Mouse (Mus musculus): Measurements from ENCODE around the gene Cdk5rap1.
A peak's percentile ranks its signal among the peaks of the same experiment; 100 is the strongest.

Cdk5rap1 gene

DNA sequence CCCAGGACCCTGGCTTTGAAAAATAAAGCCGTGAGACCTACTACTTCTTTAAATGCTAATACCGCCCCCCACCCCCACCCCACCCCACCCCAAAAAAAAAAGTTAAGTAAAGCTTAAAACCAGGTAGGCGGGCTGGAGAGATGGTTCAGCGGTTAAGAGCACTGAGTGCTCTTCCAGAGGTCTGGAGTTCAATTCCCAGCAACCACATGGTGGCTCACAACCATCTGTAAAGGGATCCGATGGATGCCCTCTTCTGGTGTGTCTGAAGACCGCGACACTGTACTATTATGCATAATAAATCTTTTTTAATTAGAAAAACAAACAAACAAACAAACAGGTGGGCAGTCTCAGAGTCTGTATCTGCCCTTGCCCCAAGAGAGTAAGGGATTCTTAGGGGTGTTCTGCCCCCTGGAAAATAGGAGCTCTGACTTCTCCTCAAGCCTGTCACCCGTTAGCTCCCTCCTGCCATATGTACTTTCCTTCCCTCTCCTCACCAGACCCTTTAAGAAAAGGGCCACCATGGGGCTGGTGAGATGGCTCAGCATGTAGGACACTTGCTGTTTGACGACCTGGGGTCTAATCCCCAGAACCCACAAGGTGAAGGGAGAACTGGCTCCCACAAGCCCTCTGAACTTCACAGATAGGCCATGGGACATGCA is at the start of gene Cdk5rap1:
Cdk5rap1 (minus strand) TSS at position 169 of the 659 bp plus-strand sequence.
- DNase-seq (ENCODE audit: low spot score): no peak

DNA sequence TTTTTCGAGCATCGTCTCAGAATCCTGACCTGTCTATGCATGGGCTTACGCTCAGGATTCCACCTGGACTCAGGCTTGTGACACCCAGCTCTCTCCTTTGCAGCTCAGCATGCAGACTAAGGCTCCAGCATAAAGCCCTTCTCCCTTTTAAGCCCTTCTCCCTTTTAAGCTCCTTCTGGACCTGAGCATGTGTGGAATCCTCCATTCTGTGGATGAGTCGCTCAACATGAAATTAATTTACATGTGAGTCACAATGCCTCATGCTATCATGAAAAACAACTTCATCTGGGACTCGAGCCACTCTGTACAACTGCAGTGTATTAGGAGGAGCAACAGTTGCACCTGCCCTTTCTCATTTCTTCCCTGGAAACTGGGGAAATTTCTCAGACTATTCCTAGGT is 49.4 kb upstream of the Cdk5rap1 start:
- DNase-seq (ENCODE audit: low spot score): no peak

DNA sequence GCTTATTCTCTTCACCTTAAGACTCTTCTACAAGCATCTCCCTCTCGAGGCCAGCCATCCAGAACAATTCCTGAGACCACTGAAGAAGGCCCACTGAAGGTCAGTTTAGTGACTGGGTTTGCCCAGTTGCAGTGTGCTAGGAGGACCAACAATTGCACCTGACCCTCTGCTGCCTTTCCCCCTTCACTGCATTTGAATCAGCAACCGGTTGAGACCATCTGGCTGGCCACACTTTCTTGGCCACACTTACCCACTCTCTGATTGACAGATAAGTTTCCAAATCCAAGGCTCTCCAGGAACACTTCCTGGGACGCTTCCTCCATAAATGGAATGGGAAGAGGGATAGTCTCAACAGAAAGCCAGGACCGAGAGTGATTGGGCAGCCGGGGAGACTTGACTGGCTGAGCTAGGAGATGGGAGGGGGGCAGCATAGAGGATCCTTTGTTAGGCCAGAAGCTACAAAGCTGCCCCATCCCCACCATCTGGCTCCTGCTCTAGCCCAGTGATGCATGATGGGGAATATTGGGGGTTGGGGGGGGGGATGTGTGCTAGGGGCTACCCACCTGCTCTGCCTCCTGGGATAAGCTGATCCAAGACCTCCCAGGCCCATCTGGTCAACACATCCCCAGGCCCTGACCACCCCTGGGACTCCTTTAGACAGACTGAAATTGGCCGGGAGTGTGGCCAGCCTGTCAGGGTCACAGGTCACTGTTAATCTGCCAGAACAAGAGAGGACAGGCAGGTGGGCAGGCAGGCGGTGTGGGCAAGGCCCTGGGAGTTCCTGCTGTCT is 48.3 kb upstream of the Cdk5rap1 start:
- no peak for DNase-seq (ENCODE audit: low spot score)

DNA sequence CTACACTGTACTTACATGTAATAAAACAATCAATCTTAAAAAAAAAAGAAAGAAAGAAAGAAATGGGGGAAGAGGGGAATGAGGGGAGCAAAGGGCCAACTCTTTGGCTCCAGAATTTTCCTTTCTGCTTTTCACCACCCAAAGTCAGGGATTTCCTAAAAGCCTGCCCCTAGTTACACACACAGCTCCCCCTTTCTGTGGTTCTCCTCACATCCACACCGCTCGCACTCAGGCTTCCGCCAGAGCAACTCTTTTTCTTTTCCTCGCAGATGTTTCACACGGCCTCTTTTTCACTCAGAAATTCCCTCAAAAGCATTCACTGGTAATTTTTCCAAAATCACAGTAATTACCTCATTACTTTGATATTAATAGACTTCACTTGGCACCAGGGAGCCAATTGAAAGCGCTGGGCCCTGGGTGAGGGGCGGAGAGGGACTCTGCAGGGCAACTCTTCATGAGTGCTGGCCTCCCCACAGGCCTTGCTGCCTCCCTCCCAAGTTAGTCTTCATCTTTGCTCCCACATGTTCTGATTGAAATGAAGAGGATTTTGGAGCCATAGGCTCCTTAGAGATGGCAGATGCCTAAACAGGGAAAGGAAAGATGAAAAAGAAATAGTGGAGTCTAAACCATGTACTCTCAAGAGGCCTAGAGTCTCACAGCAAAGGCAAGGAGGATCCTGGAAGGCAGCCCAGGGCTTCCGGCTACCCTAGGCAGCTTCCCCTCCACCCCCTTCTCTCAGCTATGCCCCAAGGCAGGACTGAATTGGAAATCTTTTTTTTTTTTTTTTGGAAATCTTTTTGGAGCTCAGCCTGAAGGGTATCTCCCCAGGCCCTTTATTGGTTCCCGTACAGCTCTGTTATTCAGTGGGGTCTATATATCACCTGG is 47.1 kb upstream of the Cdk5rap1 start:
- DNase-seq (ENCODE audit: low spot score): no peak

DNA sequence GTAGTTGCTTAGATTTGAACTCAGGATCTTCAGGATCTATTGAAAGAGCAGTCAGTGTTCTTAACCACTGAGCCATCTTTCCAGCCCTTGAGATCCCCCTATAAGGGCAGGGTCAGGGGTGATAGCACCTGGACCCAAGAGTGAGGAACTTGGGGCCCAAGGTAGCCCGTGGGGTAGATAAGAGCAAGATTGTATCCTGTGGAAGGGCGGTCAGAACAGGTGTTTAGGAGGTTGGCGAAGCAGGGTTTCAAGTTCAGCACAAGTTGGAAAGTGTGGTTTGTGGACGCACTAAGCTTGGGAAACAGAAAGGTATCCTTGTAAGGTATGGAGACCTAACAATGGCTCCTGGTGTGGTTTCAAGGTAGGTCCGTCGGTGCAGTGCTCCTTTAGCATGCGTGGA is 45.2 kb upstream of the Cdk5rap1 start:
- DNase-seq (ENCODE audit: low spot score): no peak

DNA sequence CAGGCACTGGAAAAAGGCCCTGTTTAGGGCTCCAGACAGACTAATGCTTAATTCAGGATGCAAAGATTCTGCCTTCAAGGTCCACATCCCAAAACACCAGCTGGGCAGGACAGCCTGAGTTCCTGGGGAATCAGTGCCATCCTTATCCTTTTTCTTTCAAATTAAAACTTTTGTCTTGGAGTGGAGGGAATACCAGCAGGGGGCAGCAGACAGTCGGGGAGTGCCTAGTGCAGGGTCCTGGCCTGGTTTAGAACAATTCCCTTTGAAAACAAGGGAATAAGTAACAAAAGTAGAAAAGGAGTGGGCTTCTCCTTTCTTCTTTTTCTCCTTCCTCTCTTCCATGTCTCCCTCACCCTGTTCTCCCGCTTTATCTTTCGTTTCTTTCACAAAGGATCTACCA is 44.3 kb upstream of the Cdk5rap1 start:
- DNase-seq (ENCODE audit: low spot score): no peak

DNA sequence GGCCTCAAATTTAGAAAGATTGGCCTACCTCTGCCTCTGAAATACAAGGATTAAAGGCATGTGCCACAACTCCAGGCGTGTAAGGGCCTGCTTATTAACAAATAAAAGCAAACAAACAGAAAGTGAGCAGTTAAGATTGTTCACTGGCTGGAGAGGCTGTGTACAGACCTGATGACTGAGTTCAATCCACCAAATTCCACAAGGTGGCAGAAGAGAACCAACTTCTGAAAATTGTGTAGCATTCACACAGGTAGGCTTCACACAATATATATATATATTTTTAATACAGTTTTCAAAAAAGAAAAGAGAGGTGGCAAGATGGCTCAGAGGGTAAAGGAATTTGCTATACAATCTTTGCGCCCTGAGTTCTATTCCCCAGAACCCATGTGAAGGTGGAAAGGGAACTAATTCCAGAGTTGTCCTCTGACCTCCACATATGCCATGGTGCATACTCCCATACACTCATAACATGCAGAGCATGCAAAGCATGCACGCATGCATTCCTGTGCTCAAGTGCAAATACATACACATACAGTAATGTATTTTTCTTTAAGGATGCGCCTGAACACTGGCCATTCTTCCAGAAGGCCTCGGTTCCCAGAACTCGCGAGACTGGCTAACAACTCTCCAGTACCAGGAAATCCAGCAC is 39.3 kb upstream of the Cdk5rap1 start:
- DNase-seq (ENCODE audit: low spot score): no peak

DNA sequence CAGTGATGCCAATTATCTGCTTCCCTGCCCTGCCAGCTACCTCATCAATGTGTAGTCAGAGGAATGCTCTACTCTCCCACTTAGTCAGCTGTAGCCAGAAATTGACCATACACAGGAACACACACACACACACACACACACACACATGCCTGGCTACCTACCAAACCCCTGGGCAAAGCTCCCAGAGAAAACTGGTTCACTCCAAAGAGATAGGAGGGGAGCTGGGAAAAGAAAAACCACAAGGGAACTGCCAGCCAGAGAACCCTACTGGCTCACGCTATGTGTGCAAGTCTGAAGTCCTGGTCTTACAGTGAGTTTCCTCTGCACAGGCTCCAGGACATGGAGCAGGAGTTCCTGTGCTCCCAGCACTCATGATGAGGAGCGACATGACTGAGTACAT is 37.5 kb upstream of the Cdk5rap1 start:
- no peak for DNase-seq (ENCODE audit: low spot score)

DNA sequence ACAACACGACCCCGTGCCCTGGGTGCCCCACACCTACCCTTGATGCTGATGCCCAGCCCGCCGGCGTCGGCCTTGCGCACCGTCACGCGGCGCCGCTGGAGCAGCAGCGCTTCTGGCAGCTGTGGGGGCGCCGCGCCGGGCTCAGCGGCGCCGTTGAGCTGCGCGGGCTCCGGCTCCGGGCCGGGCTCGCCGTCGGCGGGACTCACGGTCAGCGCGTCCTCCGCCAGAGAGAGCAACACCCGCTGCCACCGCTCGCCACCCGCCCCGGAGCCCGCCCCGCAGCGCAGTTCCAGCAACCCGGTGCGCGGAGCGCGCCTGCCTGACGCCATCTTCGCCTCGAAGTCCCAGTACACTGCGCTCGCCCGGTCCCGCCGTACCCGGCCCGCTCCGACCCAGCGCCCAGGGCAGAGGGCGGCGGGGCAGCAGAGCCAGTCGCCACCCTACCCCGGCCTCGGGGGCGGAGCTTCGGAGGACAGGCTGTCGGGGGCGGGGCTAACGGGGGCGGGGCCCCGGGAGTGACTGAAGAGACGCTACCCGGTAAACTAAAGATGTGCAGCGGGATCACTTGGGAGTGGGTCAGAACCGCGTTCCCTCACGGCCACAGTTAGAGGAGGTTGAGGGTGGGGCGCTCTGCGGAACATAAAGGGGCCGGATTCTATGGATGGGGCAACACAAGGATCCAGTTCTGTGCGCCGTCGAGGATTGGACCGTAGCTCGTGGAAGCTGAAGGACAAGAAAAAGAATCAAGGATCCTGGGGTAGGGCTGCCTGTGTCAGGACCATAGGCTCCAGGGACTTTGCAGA is 35.0 kb upstream of the Cdk5rap1 start, which contains the start of gene Snta1:
Snta1 (minus strand) TSS at position 457 of the 803 bp plus-strand sequence.
- DNase-seq (ENCODE audit: low spot score): peak; percentile 70

DNA sequence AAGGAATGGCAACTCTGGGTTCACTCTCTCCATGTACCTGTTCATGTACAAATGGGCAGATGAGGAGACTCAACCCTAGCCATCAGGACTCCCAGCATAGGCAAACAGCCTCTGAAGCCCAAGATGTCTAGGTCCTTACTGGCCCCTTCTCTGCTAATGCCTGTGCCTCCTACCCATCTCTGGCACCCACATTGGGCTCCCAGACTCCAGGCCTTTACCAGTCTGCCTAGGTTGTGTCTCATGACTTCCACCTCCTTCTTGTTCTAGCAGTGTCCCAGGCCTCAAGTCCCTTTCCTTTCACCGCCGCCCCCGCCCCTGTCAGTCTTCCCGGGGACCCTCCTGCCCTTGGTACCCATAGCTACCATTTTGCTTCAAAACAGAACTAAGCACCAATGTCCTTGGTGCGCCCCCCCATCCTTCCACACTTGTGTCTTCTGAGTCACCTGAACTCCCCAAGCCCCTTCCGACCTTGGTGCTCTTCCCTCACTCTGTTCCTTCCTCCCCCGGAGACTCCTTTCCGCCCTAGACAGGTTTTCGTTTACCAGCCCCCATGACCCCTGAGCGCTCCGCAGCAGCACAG is 34.3 kb upstream of the Cdk5rap1 start:
- no peak for DNase-seq (ENCODE audit: low spot score)

DNA sequence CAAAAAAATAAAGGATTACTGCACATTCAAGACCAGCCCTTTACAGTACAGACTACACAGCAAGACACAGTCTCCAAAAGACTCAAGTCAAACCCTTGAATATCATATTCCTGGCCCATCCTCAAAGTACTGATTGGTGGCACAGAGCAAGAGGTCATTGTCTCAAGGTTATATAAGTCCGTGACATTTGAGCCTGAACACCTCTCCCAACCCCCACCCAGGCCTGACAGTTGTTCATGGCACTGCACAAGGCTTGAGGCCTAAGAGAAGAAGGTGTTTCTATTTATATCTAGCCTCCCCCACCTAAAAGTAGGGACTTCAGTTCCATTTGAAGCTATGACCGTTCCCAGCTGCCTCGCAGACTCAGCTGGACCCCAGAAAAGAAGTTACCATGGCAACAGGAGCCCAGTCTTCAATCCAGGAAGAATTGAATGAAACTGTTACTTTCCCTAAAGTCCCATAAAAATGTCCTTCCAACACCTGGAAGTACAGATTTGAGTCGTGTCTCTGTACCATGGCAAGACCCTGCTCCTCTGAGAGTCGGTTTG is 32.7 kb upstream of the Cdk5rap1 start:
- no peak for DNase-seq (ENCODE audit: low spot score)

DNA sequence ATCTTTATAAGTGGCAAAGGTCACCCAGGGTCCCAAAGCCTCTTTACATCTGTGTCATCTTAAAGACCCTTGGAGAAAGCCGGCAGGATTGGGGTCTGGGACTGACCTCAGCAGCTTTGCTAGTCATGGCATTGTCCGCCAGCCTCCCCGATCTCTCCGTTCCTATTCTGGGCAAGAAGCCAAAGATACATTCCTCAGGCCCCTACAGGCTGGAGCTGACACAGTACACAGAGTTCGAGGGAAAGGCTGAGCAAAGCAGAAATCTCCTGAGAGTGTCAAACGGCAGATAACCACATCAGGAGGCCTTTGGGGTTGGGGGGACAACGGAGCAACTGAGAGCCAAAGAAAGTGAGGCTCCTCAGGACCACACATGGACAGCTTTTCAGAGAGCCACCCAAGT is 30.0 kb upstream of the Cdk5rap1 start:
- no peak for DNase-seq (ENCODE audit: low spot score)

DNA sequence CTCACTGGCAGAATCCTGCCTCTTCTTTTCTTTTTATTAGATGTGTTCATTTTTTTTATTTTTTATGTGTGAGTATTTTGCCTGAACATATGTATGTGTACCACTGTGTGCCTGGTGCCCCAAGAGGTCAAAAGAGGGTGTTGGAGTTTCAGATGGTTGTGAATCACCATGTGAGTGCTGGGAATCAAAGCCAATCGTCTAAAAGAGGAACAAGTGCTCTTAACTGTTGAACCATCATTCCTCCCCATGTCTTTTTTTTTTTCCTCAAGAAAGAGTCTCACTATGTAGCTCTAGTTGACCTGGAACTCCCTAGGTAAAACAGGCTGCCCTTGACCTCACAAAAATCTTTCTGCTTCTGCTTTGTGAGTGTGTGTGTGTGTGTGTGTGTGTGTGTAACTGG is 29.2 kb upstream of the Cdk5rap1 start:
- no peak for DNase-seq (ENCODE audit: low spot score)

DNA sequence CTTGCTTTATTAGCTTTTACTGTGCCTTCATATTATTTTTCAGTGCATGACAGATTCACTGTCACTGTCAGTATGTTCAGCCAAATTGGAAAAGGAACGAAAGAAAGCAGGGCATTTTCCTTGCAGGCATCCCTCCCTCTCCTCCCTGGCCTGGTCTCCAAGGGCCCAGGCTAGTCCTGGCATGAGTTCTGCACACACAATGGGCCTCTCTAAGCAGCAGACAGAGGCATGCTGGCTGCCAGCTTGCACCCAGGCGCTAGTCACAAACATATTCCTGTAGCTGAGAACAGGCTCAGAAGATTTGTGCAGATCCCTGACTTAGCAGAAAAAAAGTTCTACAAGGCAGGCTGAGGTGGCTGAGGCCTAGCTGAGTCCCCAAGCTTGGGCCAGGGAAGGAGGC is 26.5 kb upstream of the Cdk5rap1 start:
- no peak for DNase-seq (ENCODE audit: low spot score)

DNA sequence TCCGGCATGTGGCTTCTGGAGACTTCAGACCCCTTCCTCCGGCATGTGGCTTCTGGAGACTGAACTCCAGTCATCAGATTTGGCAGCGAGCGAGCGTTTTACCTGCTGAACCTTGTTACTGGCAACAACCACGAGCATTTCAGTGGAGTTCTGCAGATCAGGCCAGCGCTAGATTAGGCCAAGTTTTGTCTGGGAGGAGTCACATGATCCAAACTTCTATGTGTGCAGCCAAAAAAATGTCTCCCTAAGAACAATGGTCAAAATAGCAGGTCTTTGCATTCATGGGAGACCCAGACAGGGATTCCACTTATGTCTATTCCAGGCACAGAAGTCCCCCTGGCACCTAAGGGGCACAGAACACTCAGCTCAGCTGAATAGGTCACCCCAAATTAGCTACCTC is 25.5 kb upstream of the Cdk5rap1 start:
- DNase-seq (ENCODE audit: low spot score): no peak

DNA sequence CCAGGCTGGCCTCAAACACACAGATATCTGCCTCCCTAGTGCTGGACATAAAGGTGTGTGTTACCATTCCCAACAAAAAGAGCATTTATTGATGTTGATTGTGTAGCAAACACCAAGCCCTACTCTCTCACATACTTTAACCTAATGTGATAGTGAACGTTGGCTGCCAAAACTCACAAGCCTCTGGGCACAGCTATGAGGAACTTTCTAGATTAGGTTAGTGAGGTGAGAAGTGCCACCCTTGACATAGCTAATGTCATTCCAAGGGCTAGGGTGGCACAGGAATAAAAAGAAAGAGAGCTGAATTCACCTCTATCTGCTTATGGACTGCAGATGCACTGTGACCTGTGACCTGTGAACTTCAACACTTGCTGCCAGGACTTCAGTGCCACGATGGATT is 23.7 kb upstream of the Cdk5rap1 start:
- no peak for DNase-seq (ENCODE audit: low spot score)

DNA sequence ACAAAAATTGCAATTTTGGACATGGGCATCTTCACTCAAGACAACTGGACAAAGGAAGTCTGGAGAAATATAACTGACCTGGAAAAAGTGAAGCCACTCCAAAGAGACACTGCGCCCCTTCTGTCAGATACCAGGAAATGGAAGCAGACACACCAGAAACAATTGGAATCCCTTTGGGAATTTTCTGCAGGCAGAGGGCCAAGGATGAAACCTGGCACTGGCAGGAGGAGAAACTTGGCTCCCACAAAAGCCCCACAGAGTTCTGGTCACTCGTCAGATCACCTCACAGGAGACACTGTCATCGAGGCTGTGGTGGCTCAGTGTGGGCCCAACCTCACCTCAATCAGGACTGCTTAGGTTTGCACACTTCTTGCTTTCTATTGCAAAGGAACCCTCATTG is 21.8 kb upstream of the Cdk5rap1 start:
- no peak for DNase-seq (ENCODE audit: low spot score)

DNA sequence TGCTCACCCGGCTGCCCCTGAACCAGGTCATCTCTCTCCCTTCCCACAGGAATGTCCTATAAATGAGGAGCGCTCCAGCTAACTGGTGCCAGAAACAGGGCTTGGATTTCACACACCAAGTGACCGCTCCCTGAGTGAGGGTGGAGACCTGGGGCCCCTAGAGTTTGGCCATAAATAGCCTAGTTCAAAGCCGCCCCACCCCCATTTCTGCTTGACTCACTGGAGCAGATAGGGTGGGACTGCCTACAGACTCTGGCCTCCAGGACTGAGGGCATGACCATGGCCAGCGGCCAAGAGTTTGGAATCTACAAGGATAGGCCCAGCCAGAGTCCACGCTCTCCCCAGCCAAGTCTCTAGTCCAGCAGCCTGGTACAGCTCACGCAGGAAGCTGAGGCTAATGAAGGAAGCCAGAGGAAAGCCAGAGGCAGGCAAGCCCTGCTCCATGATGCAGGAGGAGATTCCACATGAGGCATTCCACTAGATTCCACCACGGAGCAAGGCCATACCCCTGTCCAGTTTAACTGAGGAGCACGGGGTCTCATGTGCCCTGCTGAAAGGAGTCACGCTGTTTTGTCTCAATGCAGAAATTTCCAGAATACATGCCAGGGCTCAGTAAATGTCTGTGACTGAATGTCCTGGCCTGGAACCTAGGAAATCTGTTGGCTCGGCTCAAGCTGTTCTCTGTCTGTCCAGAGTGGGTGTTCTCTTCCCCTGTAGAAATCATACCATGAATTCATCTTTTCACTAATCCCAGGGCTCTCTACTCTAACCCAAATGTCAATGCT is 17.6 kb upstream of the Cdk5rap1 start:
- no peak for DNase-seq (ENCODE audit: low spot score)

DNA sequence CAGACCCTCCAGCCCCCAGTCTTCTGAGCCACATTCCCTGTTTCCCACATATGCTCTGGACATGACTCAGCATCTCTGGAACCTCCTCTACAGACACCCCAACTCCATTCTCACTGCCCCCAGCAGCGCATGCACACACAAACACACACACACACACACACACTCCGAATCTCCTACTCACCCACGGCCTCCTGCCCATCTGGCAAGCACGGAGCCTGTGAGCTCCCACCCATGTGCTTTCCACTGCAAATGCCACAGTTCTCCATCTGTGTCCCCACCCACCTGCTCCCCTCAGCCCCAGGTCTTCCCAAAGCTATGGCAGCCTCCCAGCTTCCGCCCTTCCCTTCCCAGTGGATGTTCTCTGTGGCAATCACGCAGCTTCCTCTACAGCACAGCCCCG is 6.3 kb upstream of the Cdk5rap1 start:
- DNase-seq (ENCODE audit: low spot score): no peak
